ENCODE assay signal across 8 mouse cellular contexts in genomic region chr10:96751580-96752264, GRCm38 (mm10).
DNase-seq lines count a peak whose midpoint lies in the region; ATAC-seq lines count a peak whose summit lies in the region.

No protein-coding gene starts in this region.

- H3K9ac ChIP-seq in hindbrain, embryonic 14.5 days: no peak overlapping the region

- WGBS in hindbrain, embryonic 14.5 days: 11% methylated on average over 12 of the region's 12 CpGs

- H3K4me2 ChIP-seq in hindbrain, embryonic 14.5 days (replicated peaks): peak overlapping the region; percentile 25

- peak; percentile 63; the same call in 1 of the 2 replicates for ATAC-seq in hindbrain, embryonic 14.5 days (ENCODE audit: low FRiP score)

- peaks cover 31% of the 10 kb centered on the region for H3K4me1 ChIP-seq in hindbrain, embryonic 14.5 days (replicated peaks; ENCODE audit: control insufficient read depth, insufficient read depth, low read length)

- H3K4me3 ChIP-seq in hindbrain, embryonic 14.5 days (replicated peaks; ENCODE audit: low read length): no peak overlapping the region

- H3K36me3 ChIP-seq in hindbrain, embryonic 14.5 days (replicated peaks; ENCODE audit: control insufficient read depth, insufficient read depth): no peaks in the 10 kb centered on the region

- 0 out of 2 replicates have a peak overlapping the region, but pooled peaks have one; percentile 11 for H3K27ac ChIP-seq in hindbrain, embryonic 14.5 days

- DNase-seq in MEL-GATA-1-ER (ENCODE audit: extremely low read depth, low read depth): peak; percentile 5
- peak; percentile 63 to 77 for DNase-seq in cerebellum, postnatal 10 days
- DNase-seq in frontal cortex, postnatal 36 days (ENCODE audit: low spot score in 2 of 2): peak; percentile 36 to 37
- DNase-seq in hindbrain, embryonic 14.5 days (ENCODE audit: low spot score): peak; percentile 65
- DNase-seq in left cerebral cortex, adult 11 months (ENCODE audit: low spot score): peak; percentile 34
- DNase-seq in lung, postnatal 36 days: peak; percentile 97
- DNase-seq in right cerebral cortex, adult 18-20 months: peak; percentile 46
- peak; percentile 59 for DNase-seq in urinary bladder, adult 2 months (ENCODE audit: low spot score)

- H3K9me3 ChIP-seq in hindbrain, embryonic 14.5 days (ENCODE audit: control insufficient read depth, low read length): no peaks in the 10 kb centered on the region

- H3K27me3 ChIP-seq in hindbrain, embryonic 14.5 days (ENCODE audit: control insufficient read depth, insufficient read depth, low read length): no peaks in the 10 kb centered on the region

Comparison
In these comparisons a context has a peak if more than half of its experiments do, and no peak if none do; other contexts are left out.
1. DNase-seq: peak in every context shown above with its lines; median percentile 97 in lung, postnatal 36 days; 70 in cerebellum, postnatal 10 days; 65 in hindbrain, embryonic 14.5 days; 59 in urinary bladder, adult 2 months; 46 in right cerebral cortex, adult 18-20 months; 36 in frontal cortex, postnatal 36 days; 34 in left cerebral cortex, adult 11 months; 5 in MEL-GATA-1-ER.